Mouse (Mus musculus) hindbrain, postnatal 0 days (tissue): ENCODE data around the gene Gm20388. TPM values are rescaled to one million over a fixed set of nuclear protein-coding genes. Genes with fewer than 3 reads are reported as not detected.

Source experiments
- ATAC-seq: fragments of 200-750 bp; cut with Nextera tagmentation; 2 replicates; pipeline ENCODE4 v1.8.0; 2017; ENCODE audit warnings: mild to moderate bottlenecking, moderate TSS enrichment, moderate library complexity
- DNase-seq: peaks from one replicate; pipeline ENCODE4 v3.0.0-alpha.2; 2015; ENCODE audit warnings: low spot score
- H3K27ac ChIP-seq: fragments of 300-500 bp; sonication (generic); 2 replicates; pipeline ENCODE4 v1.5.1; 2014; ENCODE audit warnings: mild to moderate bottlenecking
- H3K27me3 ChIP-seq: fragments of 300-500 bp; sonication (generic); 2 replicates; pipeline ENCODE4 v1.6.1; 2014; ENCODE audit warnings: low read length, mixed read lengths; ENCODE audit not compliant: insufficient read depth
- H3K36me3 ChIP-seq: fragments of 300-500 bp; sonication (generic); 2 replicates; pipeline ENCODE4 v1.6.1; 2014; ENCODE audit warnings: low read length, mixed read lengths; ENCODE audit not compliant: insufficient read depth
- H3K4me1 ChIP-seq: fragments of 300-500 bp; sonication (generic); 2 replicates; pipeline ENCODE4 v1.6.1; 2014; ENCODE audit warnings: antibody characterized with exemption, low read length, mixed read lengths; ENCODE audit not compliant: insufficient read depth
- H3K4me2 ChIP-seq: fragments of 300-500 bp; sonication (generic); 2 replicates; pipeline ENCODE4 v1.6.1; 2014; ENCODE audit warnings: low read depth, mild to moderate bottlenecking, low read length, moderate library complexity, mixed read lengths
- H3K4me3 ChIP-seq: fragments of 300-500 bp; sonication (generic); 2 replicates; pipeline ENCODE4 v1.5.1; 2014; ENCODE audit warnings: low read length
- H3K9ac ChIP-seq: fragments of 300-500 bp; sonication (generic); replicated peaks from 2 replicates; pipeline ENCODE4 v1.6.1; 2014; ENCODE audit warnings: mild to moderate bottlenecking, low read length, moderate library complexity, mixed read lengths
- H3K9me3 ChIP-seq: fragments of 300-500 bp; sonication (generic); 2 replicates; pipeline ENCODE4 v1.6.1; 2016; ENCODE audit warnings: low read length, mixed read lengths
- CTCF ChIP-seq: IDR thresholded peaks from 2 replicates; pipeline ENCODE4 v1.5.1; 2016; ENCODE audit warnings: antibody characterized with exemption, control low read depth, low read depth
- WGBS: fragments of 180-500 bp; shearing (Covaris S2); extraction: QIAGEN DNeasy Blood & Tissue Kit; methylation state at CpG from one replicate; pipeline ENCODE4 v1.1.7; 2014; 5-methylcytosine and 5-hydroxymethylcytosine counted together
- polyA plus RNA-seq: library from polyadenylated mRNA; unstranded; fragments of >200 nt; fragmentation: Nextera tagmentation; extraction: Ambion mirVana; gene quantifications from 2 replicates; pipeline ENCODE4 v1.2.1, GENCODE M21; 2015
- total RNA-seq: library from RNA; depleted of rRNA; stranded (reverse); fragments of >200 nt; gene quantifications from 2 replicates; pipeline ENCODE4 v1.2.3, GENCODE M21; 2014

The Gm20388 gene
- total and polyA plus RNA-seq, 2 experiments from 2014 or later, result 71.3 TPM; not detected in 1

DNA sequence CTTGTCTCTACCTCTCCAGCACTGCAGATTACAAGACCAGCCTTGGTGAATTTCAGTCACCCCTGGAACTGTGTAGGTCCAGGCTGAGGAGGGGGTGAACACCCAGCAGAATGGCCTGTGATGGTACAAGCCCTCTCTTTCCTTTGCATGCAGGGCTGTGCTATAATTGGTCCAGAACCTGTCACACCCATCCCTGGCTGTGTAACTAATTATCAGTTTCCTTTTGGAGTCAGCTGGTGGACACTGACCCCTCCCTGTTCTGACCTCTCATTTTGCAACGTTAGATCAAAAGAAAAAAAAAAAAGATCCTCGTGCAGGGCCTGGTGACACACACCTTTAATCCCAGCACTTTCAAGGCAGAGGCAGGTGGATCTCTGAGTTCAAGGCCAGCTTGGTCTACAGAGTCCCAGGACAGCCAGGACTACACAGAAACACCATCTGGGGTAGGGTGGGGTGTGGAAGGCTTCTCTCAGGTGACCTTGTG lies 2032.5 kb downstream of the Gm20388 start:
- no peak overlapping the region for H3K27ac ChIP-seq
- ATAC-seq (no peak), DNase-seq (no peak)
- WGBS, result 37% methylated on average over 2 of the region's 2 CpGs
- no peaks in the 10 kb centered on the region for H3K9me3 ChIP-seq
- H3K4me2 ChIP-seq, result no peak overlapping the region
- TF ChIP-seq CTCF, result no peak
- H3K9ac ChIP-seq, result no peak overlapping the region
- no peak overlapping the region for H3K4me3 ChIP-seq
- H3K27me3 ChIP-seq, result no peaks in the 10 kb centered on the region
- no peaks in the 10 kb centered on the region for H3K36me3 ChIP-seq
- H3K4me1 ChIP-seq, result peaks cover 12% of the 10 kb centered on the region; the same call in 1 of the 2 replicates

DNA sequence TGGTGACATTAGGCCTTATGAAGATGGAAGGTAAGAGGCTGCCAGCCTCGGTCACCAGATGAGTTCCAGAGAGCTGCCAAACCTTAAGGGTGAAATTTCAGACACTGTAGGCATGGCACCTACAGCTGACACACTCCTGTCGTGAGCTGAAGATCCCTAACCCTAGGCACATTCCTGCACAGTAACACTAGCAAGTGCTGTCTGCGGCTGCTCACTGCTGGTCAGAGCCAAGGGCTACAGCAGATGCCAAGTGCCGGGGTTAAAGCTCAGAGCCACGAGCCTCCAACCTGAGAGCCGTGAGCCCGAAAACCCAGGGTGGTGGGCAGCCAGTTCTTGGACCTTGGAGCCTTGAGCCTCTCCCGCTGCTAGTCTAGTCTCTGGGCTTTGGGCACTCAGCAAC lies 2033.1 kb downstream of the Gm20388 start:
- ATAC-seq (no peak), DNase-seq (no peak)
- Histone ChIP-seq H3K36me3 (no peaks in the 10 kb centered on the region), H3K4me1 (peaks cover 18% of the 10 kb centered on the region; the same call in 1 of the 2 replicates), H3K4me2 (no peak overlapping the region), H3K9ac (no peak overlapping the region), H3K27ac (no peak overlapping the region), H3K4me3 (no peak overlapping the region), H3K9me3 (no peaks in the 10 kb centered on the region), H3K27me3 (no peaks in the 10 kb centered on the region)
- WGBS, result 74% methylated on average over 8 of the region's 8 CpGs
- no peak for TF ChIP-seq CTCF

DNA sequence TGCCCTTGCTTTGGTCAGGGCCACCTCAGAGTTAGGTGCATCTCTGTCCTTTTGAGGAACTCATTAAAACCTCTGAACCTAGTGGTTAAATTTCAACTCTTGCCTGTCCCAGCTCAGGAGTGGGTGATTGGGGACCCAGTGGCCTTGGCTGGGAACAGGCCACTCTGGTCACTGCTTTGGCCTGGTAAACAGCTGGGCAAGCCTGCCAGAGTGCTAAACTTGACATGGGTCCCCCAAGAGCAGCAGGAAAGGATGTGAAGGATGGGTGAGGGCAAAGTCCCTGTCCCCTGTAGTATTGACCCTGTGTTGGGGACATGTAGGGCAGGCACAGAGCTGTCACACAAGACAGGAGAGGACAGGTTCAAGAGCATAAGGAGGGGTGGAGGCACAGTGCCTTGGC lies 2034.2 kb downstream of the Gm20388 start, which contains the start of gene Car5a:
Car5a (minus strand) TSS at position 74 of the 400 bp plus-strand sequence.
- Histone ChIP-seq H3K27ac (no peak within 1 kb of the TSS), H3K4me2 (no peak within 1 kb of the TSS), H3K9me3 (no peaks in the 10 kb centered on the region), H3K9ac (0 out of 2 replicates have a peak within 1 kb of the TSS, but pooled peaks have one; percentile 5), H3K4me3 (no peak within 1 kb of the TSS), H3K27me3 (no peaks in the 10 kb centered on the region), H3K4me1 (peaks cover 20% of the 10 kb centered on the region; the same call in 1 of the 2 replicates), H3K36me3 (no peaks in the 10 kb centered on the region)
- no peak for DNase-seq
- ATAC-seq, result no peak
- TF ChIP-seq CTCF, result no peak

DNA sequence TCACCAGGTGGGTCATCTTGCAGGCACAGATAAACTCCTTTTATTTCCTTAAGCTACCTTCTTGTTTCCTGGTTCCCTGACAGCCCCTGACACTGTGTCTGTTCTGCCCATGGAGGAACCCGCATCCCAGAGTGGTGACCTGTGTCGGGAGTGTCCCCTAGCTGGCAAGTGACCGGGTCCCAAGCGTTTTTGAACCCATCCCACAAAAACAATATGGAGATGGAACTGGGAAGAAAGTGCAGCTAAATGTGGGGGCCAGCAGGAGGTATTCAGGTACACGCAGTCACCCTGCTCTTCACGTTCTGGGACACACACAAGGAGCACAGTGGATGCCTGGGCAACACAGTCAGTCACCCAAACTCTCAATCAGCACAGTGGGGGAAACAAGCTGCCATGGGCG lies 2035.7 kb downstream of the Gm20388 start:
- TF ChIP-seq CTCF, result no peak
- DNase-seq (no peak), ATAC-seq (no peak)
- Histone ChIP-seq H3K36me3 (no peaks in the 10 kb centered on the region), H3K9me3 (no peaks in the 10 kb centered on the region), H3K27ac (no peak overlapping the region), H3K4me1 (peaks cover 20% of the 10 kb centered on the region; the same call in 1 of the 2 replicates), H3K4me2 (no peak overlapping the region), H3K9ac (no peak overlapping the region), H3K4me3 (no peak overlapping the region), H3K27me3 (no peaks in the 10 kb centered on the region)
- WGBS, result 73% methylated on average over 7 of the region's 7 CpGs

DNA sequence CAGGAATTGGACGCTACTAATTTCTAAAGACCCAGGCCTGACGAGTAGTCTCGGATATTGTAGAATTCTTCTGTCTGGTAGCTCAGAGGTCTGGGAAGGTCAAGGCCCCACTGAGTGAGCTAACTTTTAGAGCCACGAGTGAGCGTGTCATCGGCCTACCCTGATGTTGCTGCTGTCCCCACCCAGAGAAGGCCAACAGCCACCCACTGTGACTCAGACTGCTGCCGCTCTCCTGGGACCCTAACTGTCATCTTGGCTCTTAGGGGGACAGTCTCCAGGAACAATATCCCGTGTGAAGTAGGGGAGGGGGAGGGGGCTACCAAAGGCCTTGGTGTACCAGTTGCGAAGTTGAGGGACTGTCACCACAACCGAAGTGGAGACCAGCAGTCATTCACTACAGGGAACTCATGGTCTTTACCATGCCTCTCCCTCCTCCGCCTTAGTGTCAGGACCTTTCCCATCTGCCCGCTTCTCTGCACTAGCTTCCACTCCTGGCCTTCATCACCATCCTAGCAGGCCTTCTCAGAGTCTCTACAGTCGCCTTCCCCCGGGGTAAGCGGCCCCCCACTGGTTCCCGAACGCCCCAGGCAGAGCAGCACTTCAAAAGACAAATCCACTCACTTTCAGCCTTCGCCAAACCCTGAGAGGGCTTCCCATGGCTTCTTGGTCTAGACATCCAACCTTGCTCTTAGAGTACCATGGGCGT lies 2036.6 kb downstream of the Gm20388 start:
- H3K36me3 ChIP-seq, result no peaks in the 10 kb centered on the region
- peak overlapping the region; percentile 59 for H3K4me2 ChIP-seq
- no peaks in the 10 kb centered on the region for H3K27me3 ChIP-seq
- no peak for TF ChIP-seq CTCF
- no peaks in the 10 kb centered on the region for H3K9me3 ChIP-seq
- ATAC-seq (no peak), DNase-seq (no peak)
- peak overlapping the region; percentile 36; the same call in 1 of the 2 replicates for H3K4me3 ChIP-seq
- peak overlapping the region; percentile 82 for H3K27ac ChIP-seq
- H3K4me1 ChIP-seq, result peaks cover 25% of the 10 kb centered on the region; the same call in 1 of the 2 replicates
- WGBS, result 24% methylated on average over 19 of the region's 19 CpGs
- H3K9ac ChIP-seq, result peak overlapping the region; percentile 31

DNA sequence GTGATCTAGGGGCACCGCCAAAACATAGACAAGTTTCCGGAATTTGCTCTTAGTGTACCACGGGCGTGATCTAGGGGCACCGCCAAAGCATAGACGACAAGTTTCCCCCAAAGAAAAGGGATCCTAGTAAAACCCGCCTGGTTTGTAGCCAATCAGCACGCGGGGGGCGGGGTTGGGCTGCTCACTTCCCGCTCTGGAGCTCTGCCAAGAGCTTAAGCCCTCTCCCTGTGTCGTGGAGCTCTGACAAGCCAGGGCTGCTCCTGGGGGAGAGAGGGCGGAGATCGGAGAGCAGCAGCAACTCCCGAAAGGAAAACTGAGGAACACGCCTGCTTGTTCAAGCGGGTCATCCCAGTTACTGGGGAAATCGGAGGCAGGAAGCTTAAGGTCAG lies 2037.1 kb downstream of the Gm20388 start:
- Histone ChIP-seq H3K27ac (peak overlapping the region; percentile 82), H3K9me3 (no peaks in the 10 kb centered on the region), H3K36me3 (no peaks in the 10 kb centered on the region), H3K4me1 (peaks cover 27% of the 10 kb centered on the region), H3K4me2 (peak overlapping the region; percentile 59), H3K9ac (peak overlapping the region; percentile 31), H3K27me3 (no peaks in the 10 kb centered on the region), H3K4me3 (peak overlapping the region; percentile 36)
- WGBS, result under 1% methylated on average over 18 of the region's 18 CpGs
- peak; percentile 95 for DNase-seq
- no peak for TF ChIP-seq CTCF
- no peak for ATAC-seq
